Mouse (Mus musculus): ENCODE data around the gene Kif13a.

Kif13a gene

GRCm38 (mm10) chr13:46919797-46920196 is 9.9 kb downstream of the Kif13a start:
- DNase-seq, result no peak

- no peak for DNase-seq
Observed at GRCm38 (mm10) chr13:46918509-46918908, 11.2 kb downstream of the Kif13a start.

DNA sequence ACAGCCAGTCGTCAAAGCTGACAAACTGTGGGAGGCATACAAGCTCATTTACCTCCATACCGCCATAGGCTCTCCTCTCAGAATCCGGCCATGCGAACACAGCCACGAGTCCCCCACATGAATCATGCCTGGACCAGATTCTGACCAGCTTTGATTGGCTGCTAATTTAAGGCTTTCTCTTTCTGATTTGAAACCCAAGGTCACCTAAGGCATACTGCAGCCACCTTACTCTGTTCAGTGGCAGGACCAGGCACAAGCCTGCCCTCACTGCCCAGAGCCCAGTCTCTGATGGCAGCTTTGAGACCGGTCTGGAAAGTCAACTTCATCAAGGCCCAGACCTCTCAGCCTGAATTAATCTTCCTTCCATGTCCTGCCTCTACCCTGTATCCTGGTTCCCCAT is 17.7 kb downstream of the Kif13a start:
- DNase-seq, result no peak

- no peak for DNase-seq
Observed at GRCm38 (mm10) chr13:46911018-46911419, 18.6 kb downstream of the Kif13a start.

DNA sequence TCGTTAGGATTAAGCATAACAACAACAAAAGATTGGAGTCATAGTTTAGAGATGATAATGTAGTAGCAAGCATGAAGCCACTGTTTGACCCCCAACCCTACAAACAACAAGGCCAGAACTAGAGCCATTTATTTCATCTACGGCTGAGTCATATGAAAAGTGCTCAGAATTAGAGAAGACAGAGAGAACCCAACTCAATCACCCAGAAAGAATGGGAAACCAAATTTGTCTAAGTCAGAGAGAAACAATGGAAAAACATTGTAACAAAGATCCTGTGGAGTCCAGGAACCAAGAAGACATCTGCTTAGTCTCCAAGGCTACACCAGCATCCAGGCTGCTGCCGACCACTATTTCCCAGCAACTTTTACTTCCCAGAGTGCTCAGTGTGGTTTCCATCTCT is 19.7 kb downstream of the Kif13a start:
- no peak for DNase-seq

- no peak for DNase-seq
Observed at GRCm38 (mm10) chr13:46909005-46909565, 20.6 kb downstream of the Kif13a start.

- DNase-seq, result no peak
Observed at GRCm38 (mm10) chr13:46908387-46908786, 21.3 kb downstream of the Kif13a start.

DNA sequence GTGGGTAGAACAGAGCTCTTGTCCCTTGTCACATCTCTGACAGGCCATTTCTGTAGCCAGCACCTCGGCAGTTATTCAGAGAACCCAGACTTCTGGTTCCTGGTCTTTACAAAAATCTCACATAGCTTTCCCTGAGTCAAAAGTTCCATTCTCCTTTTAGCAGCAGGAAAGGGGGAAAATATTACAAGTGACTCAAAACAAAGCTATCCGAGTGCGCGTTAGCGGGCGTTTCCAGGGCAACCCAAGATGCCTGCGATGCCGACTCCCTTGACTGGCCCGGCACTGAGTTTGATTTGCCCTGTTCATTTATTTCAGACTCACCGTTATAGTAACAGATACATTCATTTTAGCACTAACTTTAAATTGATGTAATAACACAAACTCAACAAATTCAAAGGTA is 21.8 kb downstream of the Kif13a start:
- no peak for DNase-seq

DNA sequence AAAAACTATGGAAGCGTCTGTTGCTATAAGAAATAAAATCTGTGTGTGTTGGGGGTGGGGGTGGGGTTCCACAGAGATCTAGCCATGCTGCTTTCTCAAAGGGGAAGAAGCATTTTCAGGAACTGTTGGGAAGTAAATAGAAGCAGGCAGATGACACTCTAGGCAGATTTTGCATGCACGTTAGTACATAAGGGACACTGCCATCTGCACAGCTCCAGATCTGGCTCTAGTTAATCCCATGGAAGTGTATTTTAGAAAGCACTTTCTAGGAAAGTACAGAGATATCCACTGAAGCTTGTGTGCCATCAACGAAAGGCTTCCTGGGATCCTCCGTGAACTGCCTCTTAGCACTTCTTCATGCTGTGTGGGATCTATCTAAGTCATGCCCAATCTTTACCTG is 22.6 kb downstream of the Kif13a start:
- DNase-seq, result no peak

DNA sequence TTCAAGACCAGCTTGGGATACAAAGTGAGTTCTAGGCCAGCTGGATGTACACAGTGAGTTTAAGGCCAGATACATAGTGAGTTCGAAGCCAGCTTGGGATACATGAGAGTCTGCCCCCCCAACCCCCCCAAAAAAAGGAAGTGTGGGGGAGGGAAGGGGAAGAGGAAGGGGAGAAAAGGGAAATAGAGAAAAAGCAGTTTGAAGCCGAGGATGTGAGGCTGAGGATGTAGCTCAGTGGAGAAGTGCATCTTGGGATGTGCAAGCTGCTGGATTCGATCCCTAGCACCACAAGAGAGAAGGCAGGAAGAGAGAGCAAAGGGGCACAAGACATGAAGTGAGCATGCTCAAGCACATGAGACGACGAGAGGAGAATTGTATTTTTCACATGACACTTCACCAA is 23.7 kb downstream of the Kif13a start:
- DNase-seq, result no peak

- DNase-seq, result peak; percentile 22
Observed at GRCm38 (mm10) chr13:46904982-46905621, 24.6 kb downstream of the Kif13a start.

DNA sequence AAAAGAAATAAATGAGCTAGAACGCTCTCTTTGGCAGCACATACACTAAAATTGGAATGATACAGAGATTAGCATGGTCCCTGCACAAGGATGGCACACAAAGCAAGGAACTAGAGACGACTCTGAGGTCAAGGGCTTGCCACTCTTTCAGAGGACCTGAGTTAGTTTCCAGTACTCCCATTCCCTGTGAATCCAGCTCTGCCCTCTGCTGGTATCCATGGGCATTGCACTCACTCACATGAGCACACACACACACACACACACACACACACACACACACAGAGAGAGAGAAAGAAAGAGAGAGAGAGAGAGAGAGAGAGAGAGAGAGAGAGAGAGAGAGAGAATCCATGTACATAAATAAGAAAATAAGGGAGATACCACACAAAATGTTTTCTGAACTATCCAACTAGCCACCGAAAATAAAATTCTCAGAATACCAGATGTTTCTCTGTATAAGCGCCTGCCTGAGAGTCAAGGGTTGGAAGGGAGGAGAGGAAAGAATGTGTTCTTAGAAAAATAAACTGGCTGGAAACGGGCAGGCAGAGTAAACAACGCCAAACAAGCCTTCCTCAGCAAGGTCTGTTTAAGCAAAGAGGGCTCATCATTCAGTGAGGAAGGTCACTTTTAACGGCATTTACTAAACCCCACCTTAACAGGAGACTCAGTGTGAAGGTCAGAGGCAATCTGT is 27.0 kb downstream of the Kif13a start:
- DNase-seq, result no peak

- no peak for DNase-seq
Observed at GRCm38 (mm10) chr13:46900870-46901555, 28.7 kb downstream of the Kif13a start.

DNA sequence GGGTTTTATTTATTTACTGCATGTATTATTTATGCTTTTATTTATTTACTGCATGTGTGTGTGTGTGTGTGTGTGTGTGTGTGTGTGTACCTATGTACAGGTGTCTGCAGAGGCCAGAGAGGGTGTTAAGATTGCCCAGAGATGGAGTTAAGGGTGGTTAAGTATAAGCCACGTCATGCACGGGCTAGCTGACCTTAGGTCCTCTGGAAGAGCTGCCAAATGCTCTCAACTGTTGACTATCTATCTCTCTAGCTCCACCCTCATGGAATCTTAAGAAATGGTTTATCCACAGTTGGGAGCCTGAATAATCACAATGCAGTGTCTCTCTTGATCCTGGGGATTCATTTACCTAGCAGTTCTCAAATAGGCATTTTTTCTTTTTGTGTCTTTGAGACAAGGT is 30.8 kb downstream of the Kif13a start:
- no peak for DNase-seq

GRCm38 (mm10) chr13:46898411-46898810 is 31.3 kb downstream of the Kif13a start:
- DNase-seq, result no peak

DNA sequence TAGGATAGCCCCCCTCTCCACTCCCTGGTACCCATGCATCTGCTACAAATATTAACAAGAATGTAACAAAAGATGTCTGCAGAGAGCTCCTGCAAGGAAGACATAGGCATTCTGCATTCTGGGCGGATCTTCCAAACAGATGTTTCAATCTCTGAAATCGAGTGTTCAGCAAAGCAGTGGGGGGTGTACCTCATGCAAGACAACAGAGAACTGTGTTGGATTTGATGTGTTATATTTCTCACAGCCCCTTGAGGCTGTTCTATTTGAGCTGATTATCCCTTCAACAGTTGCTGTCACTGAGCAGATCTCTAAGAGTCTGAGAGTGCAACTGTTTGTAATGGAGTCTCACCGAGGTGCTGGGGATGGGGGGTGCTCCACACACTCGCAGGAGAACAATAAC is 37.3 kb downstream of the Kif13a start:
- DNase-seq, result no peak

DNA sequence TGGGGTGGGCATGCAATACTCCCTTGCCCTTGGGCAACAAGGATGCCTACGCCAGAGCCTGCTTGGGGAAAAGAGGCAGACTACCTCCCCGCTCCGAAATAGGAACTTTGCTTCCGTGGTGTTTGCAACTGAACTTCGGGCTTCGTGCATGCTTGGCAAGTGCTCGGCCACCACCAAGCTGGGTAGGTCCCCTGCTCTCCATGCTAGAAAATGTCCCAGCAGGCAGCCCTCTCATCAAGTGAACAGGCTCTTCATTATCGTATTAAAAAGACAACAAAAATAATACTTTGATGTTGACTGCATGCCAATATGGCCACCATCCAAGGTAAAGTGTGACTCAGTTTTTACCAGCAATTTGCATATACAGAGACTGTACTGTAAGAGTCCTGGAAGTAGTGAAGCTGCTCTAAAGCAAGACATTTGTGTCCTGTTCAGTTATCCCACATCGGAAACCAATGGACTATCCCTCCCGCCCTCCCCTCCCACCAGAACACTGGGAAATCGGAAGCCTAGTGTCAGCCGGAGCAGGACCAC is 41.5 kb downstream of the Kif13a start:
- no peak for DNase-seq

DNA sequence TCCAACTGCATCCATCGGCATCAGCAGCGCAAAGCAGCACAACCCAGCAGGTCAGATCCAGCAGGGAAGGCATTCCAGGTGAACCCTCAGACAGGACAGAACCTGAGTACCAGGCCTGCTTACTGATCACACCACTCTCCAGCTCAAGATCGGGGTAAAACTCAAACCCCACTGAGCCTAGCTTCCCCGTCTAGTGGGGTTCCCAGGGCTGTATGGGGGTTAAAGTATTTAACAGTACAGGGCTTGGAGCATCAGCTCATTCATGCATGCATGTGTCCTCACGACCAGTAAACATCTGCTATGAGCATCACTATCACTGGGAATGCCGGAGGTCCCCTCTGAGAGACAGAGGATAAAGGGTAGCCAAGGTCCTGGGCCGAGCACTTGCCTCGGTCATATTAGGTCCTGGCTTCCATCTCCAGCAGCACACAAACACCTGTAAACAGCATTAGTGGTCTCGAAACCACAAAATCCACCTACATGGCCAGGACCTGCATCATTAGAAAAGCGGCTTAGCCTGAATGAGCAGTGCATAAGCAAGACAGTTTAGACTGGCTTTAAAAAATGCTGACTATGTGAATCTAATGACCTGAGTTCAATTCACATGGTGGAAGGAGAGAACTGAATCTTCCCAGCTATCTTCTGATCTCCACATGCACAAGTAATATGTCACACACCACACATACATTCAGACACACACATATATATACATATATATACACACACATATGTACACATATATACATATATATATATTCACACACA is 43.0 kb downstream of the Kif13a start:
- no peak for DNase-seq

DNA sequence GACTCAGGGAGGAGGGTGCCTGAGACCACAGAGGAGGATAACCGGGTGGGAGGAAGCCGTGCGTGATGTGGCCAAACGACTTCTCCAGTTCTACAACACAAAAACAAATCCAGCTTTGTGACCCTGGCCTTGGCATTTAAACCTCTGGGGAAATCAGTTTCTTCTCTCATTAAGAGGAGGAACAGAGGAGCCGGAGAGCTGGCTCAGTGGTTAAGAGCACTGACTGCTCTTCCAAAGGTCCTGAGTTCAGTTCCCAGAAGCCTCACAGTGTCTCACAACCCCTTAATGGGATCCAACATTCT is 44.0 kb downstream of the Kif13a start:
- DNase-seq, result no peak

DNA sequence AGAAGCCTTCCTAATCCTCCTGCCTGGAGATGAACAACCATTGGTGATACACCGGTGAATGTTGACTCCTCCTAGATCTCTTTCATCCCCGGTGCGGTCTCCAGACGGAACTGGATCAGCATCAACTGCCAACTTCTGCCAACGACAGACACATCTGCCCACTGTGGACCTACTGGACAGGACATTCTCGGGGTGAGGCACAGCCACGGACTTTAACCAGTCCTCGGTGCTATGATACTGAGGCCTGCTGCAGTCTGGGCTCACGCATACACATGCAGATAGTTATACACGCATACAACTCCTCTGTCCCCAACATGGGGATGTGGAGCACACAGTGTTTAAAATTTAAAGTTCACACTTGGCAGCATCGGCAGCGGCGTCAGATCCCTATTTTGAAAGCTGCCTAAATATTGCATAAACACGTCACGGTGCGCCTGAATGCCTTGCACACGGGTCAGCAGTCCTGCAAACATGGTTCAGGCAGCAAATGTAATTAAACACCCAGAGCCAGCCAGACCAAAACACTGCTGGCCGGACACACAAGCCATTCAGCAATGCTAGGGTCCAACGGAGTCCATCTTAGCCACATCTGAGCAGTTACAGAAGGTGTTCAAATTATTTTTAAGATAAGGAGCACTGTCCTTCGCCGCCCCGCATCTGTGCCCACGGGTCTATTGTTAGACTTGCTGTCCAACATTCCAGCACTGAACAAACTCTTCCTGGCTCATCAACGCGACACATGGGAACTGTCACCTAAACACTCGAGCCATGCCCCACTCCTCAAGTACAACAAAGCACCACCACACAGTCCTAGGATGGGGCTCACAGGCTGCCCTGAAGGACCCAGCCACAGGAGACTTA is 44.5 kb downstream of the Kif13a start:
- no peak for DNase-seq

- no peak for DNase-seq
Observed at GRCm38 (mm10) chr13:46883976-46884375, 45.7 kb downstream of the Kif13a start.

DNA sequence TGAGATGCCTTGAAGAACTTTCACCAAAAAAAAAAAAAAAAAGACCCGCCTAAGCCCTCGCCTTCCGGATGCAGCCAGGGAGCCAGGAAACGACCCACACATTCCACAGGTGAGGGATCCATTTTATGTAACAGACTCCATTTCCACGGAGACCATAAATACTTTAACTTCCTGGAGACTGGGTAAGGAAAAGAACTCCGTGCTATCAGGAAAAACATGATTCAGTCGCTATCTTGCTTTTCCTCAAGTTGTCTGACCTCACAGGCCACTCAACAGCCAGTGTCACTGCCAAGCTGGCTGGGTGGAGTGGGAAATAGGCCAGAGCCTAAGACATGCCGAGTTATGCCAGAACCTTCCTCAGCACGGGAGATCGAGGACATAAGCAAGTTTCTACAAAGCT is 46.3 kb downstream of the Kif13a start:
- no peak for DNase-seq
